Mouse (Mus musculus) heart, postnatal 0 days (tissue): Measurements from ENCODE around the gene Gm6370.

Source experiments
- CTCF ChIP-seq: IDR thresholded peaks from 2 replicates; pipeline ENCODE4 v1.5.1; 2016; ENCODE audit warnings: antibody characterized with exemption, control low read depth, low read depth
- EP300 ChIP-seq: IDR thresholded peaks from 2 replicates; pipeline ENCODE4 v1.6.1; 2016; ENCODE audit warnings: antibody characterized with exemption, low read depth

GRCm38 (mm10) chr5:146471311-146471710, 19.9 kb upstream of the Gm6370 start:
- TF ChIP-seq CTCF (no peak), EP300 (no peak)
